Mouse (Mus musculus): Measurements from ENCODE around the gene 4931440F15Rik. TPM values are rescaled to one million over a fixed set of nuclear protein-coding genes. Genes with fewer than 3 reads are reported as not detected.
"Not testable (repeated sequence)": the region's sequence is repeated elsewhere in the genome, so short reads cannot be mapped to it uniquely, and the experiment has no call there.

4931440F15Rik gene
- polyA plus RNA-seq (2015; fragmentation: Nextera tagmentation; extraction: Ambion mirVana): 0.83 TPM in 2 replicates

GRCm38 (mm10) chr11:29825271-29825718, at the start of gene 4931440F15Rik:
TSS of gene 4931440F15Rik (minus strand) at chr11:29825668.
- H3K27ac ChIP-seq (ENCODE audit: low read length); H3K36me3 ChIP-seq (ENCODE audit: control insufficient read depth, insufficient read depth, low read length); H3K4me3 ChIP-seq (ENCODE audit: low read depth, low read length); H3K27me3 ChIP-seq (ENCODE audit: control insufficient read depth, insufficient read depth, low read depth, low read length); H3K9ac ChIP-seq (ENCODE audit: low read depth, low read length); H3K9me3 ChIP-seq (replicated peaks; ENCODE audit: control insufficient read depth, low read length, poor library complexity, severe bottlenecking); H3K4me1 ChIP-seq (ENCODE audit: control insufficient read depth, insufficient read depth, low read length): not testable (repeated sequence)
- 29% methylated on average over 21 of the region's 21 CpGs for WGBS
- peak; percentile 49; the same call in 1 of the 2 replicates for ATAC-seq
- H3K4me2 ChIP-seq (ENCODE audit: low read length): 0 out of 2 replicates have a peak within 1 kb of the TSS, but pooled peaks have one; percentile 14

GRCm38 (mm10) chr11:29874781-29875180, 49.3 kb upstream of the 4931440F15Rik start:
- ATAC-seq; H3K36me3 ChIP-seq (ENCODE audit: control insufficient read depth, insufficient read depth, low read length); H3K27me3 ChIP-seq (ENCODE audit: control insufficient read depth, insufficient read depth, low read depth, low read length); H3K4me3 ChIP-seq (ENCODE audit: low read depth, low read length); H3K27ac ChIP-seq (ENCODE audit: low read length); H3K9me3 ChIP-seq (replicated peaks; ENCODE audit: control insufficient read depth, low read length, poor library complexity, severe bottlenecking); H3K4me2 ChIP-seq (ENCODE audit: low read length); H3K4me1 ChIP-seq (ENCODE audit: control insufficient read depth, insufficient read depth, low read length); H3K9ac ChIP-seq (ENCODE audit: low read depth, low read length): not testable (repeated sequence)
- WGBS: 76% methylated on average over 1 of the region's 1 CpGs

GRCm38 (mm10) chr11:29870174-29870573, 44.7 kb upstream of the 4931440F15Rik start:
- H3K9ac ChIP-seq (ENCODE audit: low read depth, low read length): no peak overlapping the region
- ATAC-seq: no peak

GRCm38 (mm10) chr11:29864269-29864668, 38.8 kb upstream of the 4931440F15Rik start:
- H3K9ac ChIP-seq (ENCODE audit: low read depth, low read length): no peak overlapping the region
- no peaks in the 10 kb centered on the region for H3K36me3 ChIP-seq (ENCODE audit: control insufficient read depth, insufficient read depth, low read length)
- H3K4me3 ChIP-seq (ENCODE audit: low read depth, low read length): no peak overlapping the region
- no peaks in the 10 kb centered on the region for H3K9me3 ChIP-seq (replicated peaks; ENCODE audit: control insufficient read depth, low read length, poor library complexity, severe bottlenecking)
- no peaks in the 10 kb centered on the region for H3K4me1 ChIP-seq (ENCODE audit: control insufficient read depth, insufficient read depth, low read length)
- no peak overlapping the region for H3K4me2 ChIP-seq (ENCODE audit: low read length)
- ATAC-seq: no peak
- no peak overlapping the region for H3K27ac ChIP-seq (ENCODE audit: low read length)
- H3K27me3 ChIP-seq (ENCODE audit: control insufficient read depth, insufficient read depth, low read depth, low read length): no peaks in the 10 kb centered on the region

More at GRCm38 (mm10) chr11:29870174-29870573, 44.7 kb upstream of the 4931440F15Rik start:
- no peaks in the 10 kb centered on the region for H3K36me3 ChIP-seq (ENCODE audit: control insufficient read depth, insufficient read depth, low read length)
- no peaks in the 10 kb centered on the region for H3K9me3 ChIP-seq (replicated peaks; ENCODE audit: control insufficient read depth, low read length, poor library complexity, severe bottlenecking)
- no peaks in the 10 kb centered on the region for H3K27me3 ChIP-seq (ENCODE audit: control insufficient read depth, insufficient read depth, low read depth, low read length)
- H3K4me3 ChIP-seq (ENCODE audit: low read depth, low read length): no peak overlapping the region
- H3K4me2 ChIP-seq (ENCODE audit: low read length): no peak overlapping the region
- 88% methylated on average over 2 of the region's 2 CpGs for WGBS
- H3K4me1 ChIP-seq (ENCODE audit: control insufficient read depth, insufficient read depth, low read length): no peaks in the 10 kb centered on the region
- no peak overlapping the region for H3K27ac ChIP-seq (ENCODE audit: low read length)

GRCm38 (mm10) chr11:29861750-29862397, 36.4 kb upstream of the 4931440F15Rik start:
- peak; percentile 64 for ATAC-seq

GRCm38 (mm10) chr11:29861040-29861439, 35.6 kb upstream of the 4931440F15Rik start:
- H3K27me3 ChIP-seq (ENCODE audit: control insufficient read depth, insufficient read depth, low read depth, low read length): no peaks in the 10 kb centered on the region
- H3K4me2 ChIP-seq (ENCODE audit: low read length): no peak overlapping the region
- no peaks in the 10 kb centered on the region for H3K36me3 ChIP-seq (ENCODE audit: control insufficient read depth, insufficient read depth, low read length)
- no peaks in the 10 kb centered on the region for H3K9me3 ChIP-seq (replicated peaks; ENCODE audit: control insufficient read depth, low read length, poor library complexity, severe bottlenecking)
- no peak overlapping the region for H3K9ac ChIP-seq (ENCODE audit: low read depth, low read length)
- no peak overlapping the region for H3K27ac ChIP-seq (ENCODE audit: low read length)
- H3K4me1 ChIP-seq (ENCODE audit: control insufficient read depth, insufficient read depth, low read length): no peaks in the 10 kb centered on the region
- ATAC-seq: no peak
- no peak overlapping the region for H3K4me3 ChIP-seq (ENCODE audit: low read depth, low read length)
- WGBS: 81% methylated on average over 2 of the region's 2 CpGs

More at GRCm38 (mm10) chr11:29861750-29862397, 36.4 kb upstream of the 4931440F15Rik start:
- Histone ChIP-seq H3K27ac (ENCODE audit: low read length) (no peak overlapping the region), H3K27me3 (ENCODE audit: control insufficient read depth, insufficient read depth, low read depth, low read length) (no peaks in the 10 kb centered on the region), H3K4me2 (ENCODE audit: low read length) (no peak overlapping the region), H3K4me3 (ENCODE audit: low read depth, low read length) (no peak overlapping the region), H3K9me3 (replicated peaks; ENCODE audit: control insufficient read depth, low read length, poor library complexity, severe bottlenecking) (no peaks in the 10 kb centered on the region), H3K36me3 (ENCODE audit: control insufficient read depth, insufficient read depth, low read length) (no peaks in the 10 kb centered on the region), H3K9ac (ENCODE audit: low read depth, low read length) (no peak overlapping the region), H3K4me1 (ENCODE audit: control insufficient read depth, insufficient read depth, low read length) (no peaks in the 10 kb centered on the region)
- WGBS: 34% methylated on average over 2 of the region's 2 CpGs

- Histone ChIP-seq H3K27ac (ENCODE audit: low read length) (no peak overlapping the region), H3K36me3 (ENCODE audit: control insufficient read depth, insufficient read depth, low read length) (no peaks in the 10 kb centered on the region), H3K27me3 (ENCODE audit: control insufficient read depth, insufficient read depth, low read depth, low read length) (no peaks in the 10 kb centered on the region), H3K9ac (ENCODE audit: low read depth, low read length) (no peak overlapping the region), H3K4me3 (ENCODE audit: low read depth, low read length) (no peak overlapping the region), H3K9me3 (replicated peaks; ENCODE audit: control insufficient read depth, low read length, poor library complexity, severe bottlenecking) (no peaks in the 10 kb centered on the region), H3K4me1 (ENCODE audit: control insufficient read depth, insufficient read depth, low read length) (no peaks in the 10 kb centered on the region), H3K4me2 (ENCODE audit: low read length) (no peak overlapping the region)
- 89% methylated on average over 3 of the region's 3 CpGs for WGBS
- ATAC-seq: no peak
Measured at GRCm38 (mm10) chr11:29840606-29841227, 15.2 kb upstream of the 4931440F15Rik start.

GRCm38 (mm10) chr11:29839781-29840180, 14.3 kb upstream of the 4931440F15Rik start:
- Histone ChIP-seq H3K4me1 (ENCODE audit: control insufficient read depth, insufficient read depth, low read length) (no peaks in the 10 kb centered on the region), H3K27me3 (ENCODE audit: control insufficient read depth, insufficient read depth, low read depth, low read length) (no peaks in the 10 kb centered on the region), H3K27ac (ENCODE audit: low read length) (no peak overlapping the region), H3K4me3 (ENCODE audit: low read depth, low read length) (no peak overlapping the region), H3K36me3 (ENCODE audit: control insufficient read depth, insufficient read depth, low read length) (no peaks in the 10 kb centered on the region), H3K9me3 (replicated peaks; ENCODE audit: control insufficient read depth, low read length, poor library complexity, severe bottlenecking) (no peaks in the 10 kb centered on the region), H3K4me2 (ENCODE audit: low read length) (no peak overlapping the region), H3K9ac (ENCODE audit: low read depth, low read length) (no peak overlapping the region)
- WGBS: 84% methylated on average over 3 of the region's 3 CpGs
- no peak for ATAC-seq

GRCm38 (mm10) chr11:29837066-29837465, 11.6 kb upstream of the 4931440F15Rik start:
- no peak overlapping the region for H3K27ac ChIP-seq (ENCODE audit: low read length)
- no peaks in the 10 kb centered on the region for H3K27me3 ChIP-seq (ENCODE audit: control insufficient read depth, insufficient read depth, low read depth, low read length)
- no peak overlapping the region for H3K4me2 ChIP-seq (ENCODE audit: low read length)
- H3K36me3 ChIP-seq (ENCODE audit: control insufficient read depth, insufficient read depth, low read length): no peaks in the 10 kb centered on the region
- no peak overlapping the region for H3K9ac ChIP-seq (ENCODE audit: low read depth, low read length)
- no peaks in the 10 kb centered on the region for H3K4me1 ChIP-seq (ENCODE audit: control insufficient read depth, insufficient read depth, low read length)
- H3K9me3 ChIP-seq (replicated peaks; ENCODE audit: control insufficient read depth, low read length, poor library complexity, severe bottlenecking): no peaks in the 10 kb centered on the region
- H3K4me3 ChIP-seq (ENCODE audit: low read depth, low read length): no peak overlapping the region
- ATAC-seq: no peak

Data from midbrain, embryonic 16.5 days (tissue).